Mouse (Mus musculus) layer of hippocampus, postnatal 36 days (tissue): ENCODE results near the gene Gm10681. TPM values are rescaled to one million over a fixed set of nuclear protein-coding genes. Genes with fewer than 3 reads are reported as not detected.
"Not testable (repeated sequence)": the region's sequence is repeated elsewhere in the genome, so short reads cannot be mapped to it uniquely, and the experiment has no call there.

ENCODE experiments used
- DNase-seq, 2 experiments: peaks; one replicate each; pipeline ENCODE4 v3.0.0; 2022
- total RNA-seq, 2 experiments: library from RNA; stranded (reverse); gene quantifications; 2 replicates each; pipeline ENCODE4 v1.2.3; 2021

Gene Gm10681
- not detected for total RNA-seq

DNA sequence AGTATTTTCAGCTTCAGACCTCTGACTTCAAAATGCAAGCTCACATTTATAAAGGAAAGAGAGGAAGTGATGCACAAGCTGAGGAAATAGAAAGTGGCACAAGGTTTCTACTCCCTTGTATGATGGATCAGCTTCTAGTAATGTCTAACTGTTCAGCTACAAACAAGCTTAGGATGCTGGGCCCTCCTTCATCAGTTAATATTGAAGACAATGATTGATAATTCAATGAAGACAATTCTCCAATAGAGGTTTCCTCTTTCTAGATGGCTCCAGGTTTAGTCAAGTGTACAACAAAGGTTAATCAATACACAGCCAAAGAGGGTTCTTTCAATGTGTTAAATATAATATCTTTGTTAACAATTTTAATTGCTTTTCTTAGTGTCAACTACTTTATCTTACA is at the start of gene Gm10681:
Gene Gm10681 (minus strand): TSS at position 101 of the 400 bp plus-strand sequence.
- no peak for DNase-seq

DNA sequence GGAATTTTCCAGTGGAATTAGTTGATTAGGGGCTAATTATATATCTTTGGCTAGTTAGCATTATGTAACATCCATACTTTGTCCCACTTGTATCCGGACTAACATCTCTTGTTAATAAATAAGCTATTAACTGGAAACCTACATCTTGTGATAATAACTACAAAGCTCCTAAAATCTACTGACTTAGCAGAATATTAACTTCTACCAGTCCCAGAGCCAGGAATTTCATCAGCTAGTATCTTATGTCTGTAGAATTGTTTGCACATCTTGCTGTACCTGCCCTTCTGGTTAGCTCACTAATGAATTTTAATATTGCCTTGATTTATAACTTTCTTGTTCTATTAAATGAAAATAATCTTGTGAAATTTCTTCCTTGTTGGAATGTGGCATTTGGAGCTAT is 46.5 kb upstream of the Gm10681 start:
- no peak for DNase-seq

DNA sequence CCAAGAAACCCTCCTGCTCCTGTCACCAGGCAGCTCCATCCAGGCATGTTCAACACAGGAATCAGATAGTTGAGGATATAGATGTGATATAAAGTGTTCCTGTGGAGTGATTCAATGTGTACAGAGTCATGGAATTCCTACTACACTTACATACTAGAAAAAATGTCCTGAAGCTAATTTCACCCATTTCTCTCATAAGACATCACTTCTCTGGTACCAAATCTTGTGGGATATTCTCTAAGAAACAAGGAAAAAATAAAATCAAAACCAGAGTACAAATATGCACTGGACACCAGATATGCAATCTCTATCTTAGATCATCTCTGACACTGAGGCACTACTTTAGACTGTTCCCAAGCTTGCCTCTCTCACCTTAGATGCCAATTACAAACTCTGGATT is 41.5 kb upstream of the Gm10681 start, which contains the start of gene Hsd3b5:
Gene Hsd3b5 (minus strand): TSS at position 101 of the 400 bp plus-strand sequence.
- no peak for DNase-seq

DNA sequence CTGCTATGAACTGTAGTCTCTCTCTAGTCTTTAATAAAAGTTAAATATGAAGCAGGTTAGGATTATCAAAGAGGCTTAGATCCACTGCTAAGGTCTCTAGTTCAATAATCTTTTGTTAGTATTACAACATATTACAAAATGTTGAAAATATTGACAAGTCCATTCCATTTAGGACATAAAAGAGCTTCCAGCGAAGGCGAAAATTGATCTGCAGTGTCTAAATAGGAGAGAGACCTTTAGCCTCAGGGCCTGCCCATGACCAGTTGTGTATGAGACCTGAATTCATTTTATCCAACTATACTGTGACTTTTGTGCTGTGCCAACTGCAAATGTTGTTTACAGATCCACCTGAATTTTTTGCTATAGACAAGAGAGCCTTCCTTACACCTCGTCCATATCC is 41.0 kb upstream of the Gm10681 start:
- DNase-seq = no peak

DNA sequence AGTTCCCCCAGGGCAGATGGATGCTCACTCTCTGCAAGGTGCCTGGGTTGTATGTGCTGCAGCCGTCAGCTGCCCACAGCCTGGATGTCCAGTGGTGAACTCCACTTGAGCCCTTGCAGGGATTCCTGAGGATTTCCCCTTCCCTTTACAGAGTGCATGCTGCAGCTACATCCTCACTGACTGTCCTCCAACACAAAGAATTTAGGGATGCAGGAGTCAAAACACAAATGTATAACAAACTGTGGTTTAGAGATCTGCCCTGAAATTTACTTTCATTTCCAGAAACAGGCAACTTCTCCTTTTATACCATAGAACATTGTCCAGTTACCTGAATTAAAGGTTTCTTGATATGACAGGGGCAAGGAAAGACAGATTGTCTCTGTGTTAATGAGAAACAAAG is 28.2 kb upstream of the Gm10681 start:
- DNase-seq = not testable (repeated sequence)

DNA sequence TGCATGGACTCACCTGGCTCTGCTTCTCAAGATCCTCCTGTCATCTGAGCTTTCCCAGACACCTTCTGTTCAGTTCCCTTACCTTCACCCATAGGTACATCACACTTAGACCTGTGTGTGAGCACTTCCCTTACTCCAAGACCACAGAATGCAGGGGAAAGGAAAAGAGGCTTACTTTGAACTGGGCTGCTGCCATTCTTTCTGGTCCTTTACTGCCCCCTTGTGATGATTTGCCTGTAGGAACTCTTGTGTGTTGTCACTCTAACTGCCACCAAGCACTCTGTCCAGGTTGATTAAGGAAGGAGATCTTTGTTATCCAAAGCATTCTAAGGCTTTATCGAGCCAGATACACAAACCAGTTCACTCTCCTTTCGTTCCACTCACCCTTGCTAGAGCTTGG is 27.6 kb upstream of the Gm10681 start:
- DNase-seq = not testable (repeated sequence)

DNA sequence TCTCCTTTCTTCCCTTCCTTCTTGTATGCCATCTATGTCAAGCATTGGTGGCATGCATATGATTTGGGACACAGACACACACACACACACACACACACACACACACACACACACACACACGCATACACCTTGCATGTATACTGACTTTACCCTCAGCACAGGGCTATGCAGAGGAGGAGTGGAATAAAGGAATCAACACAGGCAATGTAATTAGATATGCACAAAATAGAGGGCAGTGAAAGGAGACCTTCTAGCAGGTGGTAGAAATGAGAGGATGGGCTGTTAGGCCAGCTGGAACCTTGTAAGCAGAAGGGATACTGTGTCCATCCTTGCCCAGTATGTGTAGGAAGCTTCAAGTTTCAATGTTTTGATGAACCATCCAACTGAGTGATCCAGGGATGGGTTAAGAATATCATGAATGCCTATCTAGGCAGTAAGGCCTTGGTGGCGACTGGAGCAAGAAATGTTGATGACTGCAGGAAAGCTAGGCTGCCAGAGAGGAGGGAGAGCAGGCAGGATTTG is 25.9 kb upstream of the Gm10681 start:
- not testable (repeated sequence) for DNase-seq

DNA sequence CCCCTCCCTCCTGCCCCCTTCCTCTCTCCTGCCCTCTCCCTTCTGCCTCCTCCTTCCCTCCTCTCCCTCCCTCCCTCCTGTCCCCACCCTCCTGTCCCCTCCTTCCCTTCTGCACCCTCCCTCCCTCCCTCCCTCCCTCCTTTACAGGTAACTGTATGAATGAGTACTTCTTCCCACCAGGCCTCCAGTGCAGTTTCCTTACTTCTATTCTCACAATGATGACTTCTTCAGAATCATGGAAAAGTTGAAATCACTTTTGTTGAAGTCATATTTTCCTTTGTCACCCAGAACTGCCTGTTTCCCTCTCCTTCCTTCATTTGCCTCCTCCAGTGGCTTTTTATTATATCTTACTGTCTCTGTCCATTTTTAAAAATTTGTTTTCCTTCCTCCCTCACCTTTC is 25.4 kb upstream of the Gm10681 start:
- no peak for DNase-seq

DNA sequence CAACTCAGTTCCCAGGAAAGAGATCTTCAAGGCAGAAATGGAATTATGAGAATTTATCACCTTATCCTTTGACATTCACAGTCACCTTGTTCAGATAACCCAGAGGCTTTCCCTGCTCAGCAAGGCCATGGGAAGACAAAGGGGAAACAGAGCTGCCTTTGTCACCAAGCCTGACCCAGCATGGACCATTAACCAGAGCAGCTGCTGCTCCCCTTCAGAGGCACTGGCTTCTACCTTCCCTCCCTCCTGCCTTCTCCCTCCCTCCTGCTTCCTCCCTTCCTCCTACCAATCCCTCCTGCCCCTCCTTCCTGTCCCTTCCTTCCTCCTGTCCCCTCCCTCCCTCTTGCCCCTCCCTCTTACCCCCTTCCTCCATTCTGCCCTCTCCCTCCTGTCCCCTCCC is 24.9 kb upstream of the Gm10681 start:
- not testable (repeated sequence) for DNase-seq

DNA sequence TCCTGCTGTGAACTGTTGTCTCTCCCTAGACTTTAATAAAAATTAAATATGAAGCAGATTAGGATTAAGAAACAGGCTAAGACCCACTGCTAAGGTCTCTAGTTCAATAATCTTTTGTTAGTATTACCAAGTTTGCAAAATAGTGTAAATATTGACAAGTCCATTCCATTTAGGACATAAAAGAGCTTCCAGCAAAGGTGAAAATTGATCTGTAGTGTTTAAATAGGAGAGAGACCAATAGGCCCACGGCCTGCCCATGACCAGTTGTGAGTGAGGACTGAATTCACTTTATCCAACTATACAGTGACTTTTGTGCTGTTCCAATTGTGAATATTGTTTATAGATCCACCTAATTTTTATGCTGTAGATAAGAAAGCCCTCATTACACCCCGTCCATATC is 886 bp downstream of the Gm10681 start:
- DNase-seq = no peak

DNA sequence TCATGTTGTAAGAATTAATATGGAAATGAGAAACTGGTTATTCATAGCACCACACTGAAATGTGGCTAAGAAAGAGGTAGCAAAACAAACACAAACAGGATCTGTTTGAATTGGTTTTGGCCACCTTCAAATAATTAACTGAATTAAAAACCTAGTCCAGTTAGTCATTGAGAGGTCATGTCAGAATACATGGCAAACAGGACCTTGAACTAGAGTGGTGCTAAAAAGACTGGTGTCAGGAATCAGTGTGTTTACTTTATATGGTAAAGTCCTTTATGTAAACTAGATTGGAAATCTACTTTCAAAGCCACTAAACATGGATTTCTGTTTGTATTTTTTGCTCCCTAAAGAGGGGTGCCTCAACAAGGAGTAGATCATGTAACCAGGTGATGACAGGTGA is 6.0 kb downstream of the Gm10681 start:
- DNase-seq = not testable (repeated sequence)

DNA sequence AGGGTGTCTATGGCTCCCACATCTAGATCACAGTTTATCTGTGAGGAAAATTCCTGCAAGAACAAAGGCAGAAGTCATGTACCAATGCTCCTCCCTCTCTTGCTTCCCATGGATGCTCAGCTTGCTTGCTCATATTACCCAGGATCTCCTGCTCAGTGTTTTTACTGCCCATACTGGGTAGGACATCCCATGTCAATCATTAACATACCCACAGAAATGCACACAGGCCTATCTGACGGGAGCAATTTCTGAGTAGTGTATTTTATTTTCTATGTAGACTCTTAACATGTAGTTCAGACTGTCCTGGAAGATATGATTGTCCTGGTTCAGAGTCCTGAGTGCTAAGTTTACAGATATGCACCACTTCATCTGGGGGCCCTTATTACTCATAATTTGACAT is 6.4 kb downstream of the Gm10681 start:
- DNase-seq = not testable (repeated sequence)

DNA sequence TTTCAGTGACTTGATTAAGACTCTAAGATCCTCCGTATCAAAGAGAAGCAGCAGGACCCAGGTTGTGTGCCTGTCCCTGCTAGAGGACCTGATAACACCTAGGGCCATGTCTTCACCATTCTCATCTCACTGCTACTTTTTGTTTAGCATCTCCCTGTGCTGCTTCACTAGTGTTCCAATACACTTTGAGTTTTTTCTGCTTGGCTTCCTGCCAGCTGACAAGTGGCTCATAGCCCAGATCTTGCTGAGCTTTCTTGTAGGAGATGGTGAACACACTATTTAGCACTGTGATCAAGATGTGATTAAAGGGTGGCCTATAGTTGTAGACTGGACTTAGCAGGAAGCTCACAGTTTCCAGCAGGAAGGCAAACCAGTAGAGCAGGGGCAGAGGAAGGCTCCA is 7.6 kb downstream of the Gm10681 start:
- peak; percentile 43 to 45 for DNase-seq

DNA sequence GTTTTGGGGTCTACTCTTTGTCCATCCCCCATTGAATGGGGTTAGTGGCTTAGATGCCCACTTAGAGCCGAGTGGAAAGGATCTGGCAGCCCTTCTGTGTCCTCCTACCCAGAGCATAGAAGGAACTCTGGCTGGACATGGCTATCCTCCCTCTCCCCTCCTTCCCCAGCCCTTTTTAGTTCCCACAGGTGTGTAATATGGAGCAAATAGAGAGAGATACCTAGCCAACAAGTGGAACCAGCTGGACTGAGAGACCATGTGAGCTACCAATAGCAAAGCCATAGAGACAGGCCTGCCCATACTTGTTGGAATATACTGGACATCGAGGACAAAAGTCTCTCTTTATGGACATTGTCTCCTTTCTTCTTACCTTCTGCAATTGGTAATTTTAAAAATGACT is 20.9 kb downstream of the Gm10681 start:
- DNase-seq = not testable (repeated sequence)

DNA sequence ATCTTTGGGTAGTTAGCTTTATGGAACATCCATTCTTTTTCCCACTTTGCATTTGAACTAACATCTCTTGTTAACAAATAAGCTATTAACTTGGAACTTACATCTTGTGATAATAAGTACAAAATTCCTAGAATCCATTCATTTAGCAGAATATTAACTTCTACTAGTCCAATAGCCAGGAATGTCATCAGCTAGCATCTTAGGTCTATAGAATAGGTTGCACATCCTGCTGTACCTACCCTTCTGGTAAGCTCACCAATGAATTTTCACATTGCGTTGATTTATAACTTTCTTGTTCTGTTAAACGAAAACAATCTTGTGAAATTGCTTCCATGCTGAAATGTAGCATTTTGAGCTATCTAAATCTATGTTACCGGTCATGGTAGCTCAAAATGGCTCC is 23.7 kb downstream of the Gm10681 start:
- not testable (repeated sequence) for DNase-seq

DNA sequence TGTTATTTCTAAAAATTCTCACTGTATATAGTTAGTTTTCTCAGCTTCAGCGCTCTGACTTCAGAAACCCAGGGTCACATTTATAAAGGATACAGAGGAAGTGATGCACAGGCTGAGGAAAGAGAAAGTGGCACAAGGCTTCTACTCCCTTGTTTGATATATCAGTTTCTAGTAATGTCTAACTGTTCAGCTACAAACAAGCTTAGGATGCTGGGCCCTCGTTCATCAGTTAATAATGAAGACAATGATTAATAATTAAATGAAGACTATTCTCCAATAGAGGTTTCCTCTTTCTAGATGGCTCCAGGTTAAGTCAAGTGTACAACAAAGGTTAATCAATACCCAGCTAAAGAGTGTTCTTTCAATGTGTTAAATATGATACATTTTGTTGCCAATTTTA is 24.8 kb downstream of the Gm10681 start:
- not testable (repeated sequence) for DNase-seq

DNA sequence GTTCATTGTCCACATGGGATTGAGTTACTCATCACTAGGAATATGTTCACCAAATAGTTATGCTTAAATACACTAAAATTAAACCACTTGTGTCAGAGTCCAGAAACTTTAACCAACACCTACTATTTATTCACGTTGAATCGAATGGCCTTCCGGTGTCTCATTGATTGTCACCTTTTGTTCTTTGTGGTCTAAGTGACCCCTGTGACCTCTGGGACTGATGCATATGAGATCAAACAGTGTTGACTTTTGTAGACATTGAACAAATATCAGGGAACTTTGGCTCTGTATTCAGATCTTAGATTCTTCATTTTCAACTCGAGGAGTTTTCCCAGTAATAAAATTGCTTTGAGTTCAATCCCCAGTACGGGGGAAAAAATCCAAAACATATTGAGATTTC is 27.9 kb downstream of the Gm10681 start:
- DNase-seq = not testable (repeated sequence)

DNA sequence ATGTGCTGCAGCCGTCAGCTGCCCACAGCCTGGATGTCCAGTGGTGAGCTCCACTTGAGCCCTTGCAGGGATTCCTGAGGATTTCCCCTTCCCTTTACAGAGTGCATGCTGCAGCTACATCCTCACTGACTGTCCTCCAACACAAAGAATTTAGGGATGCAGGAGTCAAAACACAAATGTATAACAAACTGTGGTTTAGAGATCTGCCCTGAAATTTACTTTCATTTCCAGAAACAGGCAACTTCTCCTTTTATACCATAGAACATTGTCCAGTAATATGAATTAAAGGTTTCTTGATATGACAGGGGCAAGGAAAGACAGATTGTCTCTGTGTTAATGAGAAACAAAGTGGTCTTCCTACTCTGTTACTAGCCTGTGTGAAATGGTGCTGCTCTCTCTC is 37.8 kb downstream of the Gm10681 start:
- DNase-seq = not testable (repeated sequence)

DNA sequence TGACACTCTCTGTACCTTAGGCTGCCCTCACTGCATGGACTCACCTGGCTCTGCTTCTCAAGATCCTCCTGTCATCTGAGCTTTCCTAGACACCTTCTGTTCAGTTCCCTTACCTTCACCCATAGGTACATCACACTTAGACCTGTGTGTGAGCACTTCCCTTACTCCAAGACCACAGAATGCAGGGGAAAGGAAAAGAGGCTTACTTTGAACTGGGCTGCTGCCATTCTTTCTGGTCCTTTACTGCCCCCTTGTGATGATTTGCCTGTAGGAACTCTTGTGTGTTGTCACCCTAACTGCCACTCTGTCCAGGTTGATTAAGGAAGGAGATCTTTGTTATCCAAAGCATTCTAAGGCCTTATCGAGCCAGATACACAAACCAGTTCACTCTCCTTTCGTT is 38.4 kb downstream of the Gm10681 start:
- not testable (repeated sequence) for DNase-seq

DNA sequence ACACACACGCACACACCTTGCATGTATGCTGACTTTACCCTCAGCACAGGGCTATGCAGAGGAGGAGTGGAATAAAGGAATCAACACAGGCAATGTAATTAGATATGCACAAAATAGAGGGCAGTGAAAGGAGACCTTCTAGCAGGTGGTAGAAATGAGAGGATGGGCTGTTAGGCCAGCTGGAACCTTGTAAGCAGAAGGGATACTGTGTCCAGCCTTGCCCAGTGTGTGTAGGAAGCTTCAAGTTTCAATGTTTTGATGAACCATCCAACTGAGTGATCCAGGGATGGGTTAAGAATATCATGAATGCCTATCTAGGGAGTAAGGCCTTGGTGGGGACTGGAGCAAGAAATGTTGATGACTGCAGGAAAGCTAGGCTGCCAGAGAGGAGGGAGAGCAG is 40.1 kb downstream of the Gm10681 start:
- not testable (repeated sequence) for DNase-seq

DNA sequence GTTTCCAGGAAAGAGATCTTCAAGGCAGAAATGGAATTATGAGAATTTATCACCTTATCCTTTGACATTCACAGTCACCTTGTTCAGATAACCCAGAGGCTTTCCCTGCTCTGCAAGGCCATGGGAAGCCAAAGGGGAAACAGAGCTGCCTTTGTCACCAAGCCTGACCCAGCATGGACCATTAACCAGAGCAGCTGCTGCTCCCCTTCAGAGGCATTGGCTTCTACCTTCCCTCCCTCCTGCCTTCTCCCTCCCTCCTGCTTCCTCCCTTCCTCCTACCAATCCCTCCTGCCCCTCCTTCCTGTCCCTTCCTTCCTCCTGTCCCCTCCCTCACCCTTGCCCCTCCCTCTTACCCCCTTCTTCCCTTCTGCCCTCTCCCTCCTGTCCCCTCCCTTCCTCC is 41.0 kb downstream of the Gm10681 start:
- DNase-seq = not testable (repeated sequence)

DNA sequence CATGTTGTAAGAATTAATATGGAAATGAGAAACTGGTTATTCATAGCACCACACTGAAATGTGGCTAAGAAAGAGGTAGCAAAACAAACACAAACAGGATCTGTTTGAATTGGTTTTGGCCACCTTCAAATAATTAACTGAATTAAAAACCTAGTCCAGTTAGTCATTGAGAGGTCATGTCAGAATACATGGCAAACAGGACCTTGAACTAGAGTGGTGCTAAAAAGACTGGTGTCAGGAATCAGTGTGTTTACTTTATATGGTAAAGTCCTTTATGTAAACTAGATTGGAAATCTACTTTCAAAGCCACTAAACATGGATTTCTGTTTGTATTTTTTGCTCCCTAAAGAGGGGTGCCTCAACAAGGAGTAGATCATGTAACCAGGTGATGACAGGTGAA is 63.6 kb downstream of the Gm10681 start:
- DNase-seq = not testable (repeated sequence)

DNA sequence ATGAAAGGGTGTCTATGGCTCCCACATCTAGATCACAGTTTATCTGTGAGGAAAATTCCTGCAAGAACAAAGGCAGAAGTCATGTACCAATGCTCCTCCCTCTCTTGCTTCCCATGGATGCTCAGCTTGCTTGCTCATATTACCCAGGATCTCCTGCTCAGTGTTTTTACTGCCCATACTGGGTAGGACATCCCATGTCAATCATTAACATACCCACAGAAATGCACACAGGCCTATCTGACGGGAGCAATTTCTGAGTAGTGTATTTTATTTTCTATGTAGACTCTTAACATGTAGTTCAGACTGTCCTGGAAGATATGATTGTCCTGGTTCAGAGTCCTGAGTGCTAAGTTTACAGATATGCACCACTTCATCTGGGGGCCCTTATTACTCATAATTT is 64.1 kb downstream of the Gm10681 start:
- not testable (repeated sequence) for DNase-seq

DNA sequence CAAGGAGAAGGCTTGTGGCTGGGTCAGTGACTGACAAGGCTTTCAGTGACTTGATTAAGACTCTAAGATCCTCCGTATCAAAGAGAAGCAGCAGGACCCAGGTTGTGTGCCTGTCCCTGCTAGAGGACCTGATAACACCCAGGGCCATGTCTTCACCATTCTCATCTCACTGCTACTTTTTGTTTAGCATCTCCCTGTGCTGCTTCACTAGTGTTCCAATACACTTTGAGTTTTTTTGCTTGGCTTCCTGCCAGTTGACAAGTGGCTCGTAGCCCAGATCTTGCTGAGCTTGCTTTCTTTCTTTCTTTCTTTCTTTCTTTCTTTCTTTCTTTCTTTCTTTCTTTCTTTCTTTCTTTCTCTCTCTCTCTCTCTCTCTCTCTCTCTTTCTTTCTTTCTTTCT is 65.8 kb downstream of the Gm10681 start:
- not testable (repeated sequence) for DNase-seq

DNA sequence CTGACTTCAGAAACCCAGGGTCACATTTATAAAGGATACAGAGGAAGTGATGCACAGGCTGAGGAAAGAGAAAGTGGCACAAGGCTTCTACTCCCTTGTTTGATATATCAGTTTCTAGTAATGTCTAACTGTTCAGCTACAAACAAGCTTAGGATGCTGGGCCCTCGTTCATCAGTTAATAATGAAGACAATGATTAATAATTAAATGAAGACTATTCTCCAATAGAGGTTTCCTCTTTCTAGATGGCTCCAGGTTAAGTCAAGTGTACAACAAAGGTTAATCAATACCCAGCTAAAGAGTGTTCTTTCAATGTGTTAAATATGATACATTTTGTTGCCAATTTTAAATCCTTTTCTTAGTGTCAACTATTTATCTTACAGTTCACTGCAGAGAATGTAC is 78.2 kb downstream of the Gm10681 start, which contains the start of gene Hsd3b4:
Gene Hsd3b4 (minus strand): TSS at position 101 of the 400 bp plus-strand sequence.
- DNase-seq = not testable (repeated sequence)
